Mouse (Mus musculus) heart, postnatal 0 days (tissue): ENCODE measurements around the gene Dpp6. TPM values are rescaled to one million over a fixed set of nuclear protein-coding genes. Genes with fewer than 3 reads are reported as not detected.

Experiments
- ATAC-seq: fragments of 200-750 bp; cut with Nextera tagmentation; 2 replicates; pipeline ENCODE4 v1.8.0; 2017; ENCODE audit warnings: low read depth, moderate number of reproducible peaks, moderate library complexity; ENCODE audit not compliant: insufficient read depth
- DNase-seq: peaks from one replicate; pipeline ENCODE4 v3.0.0-alpha.2; 2016; ENCODE audit warnings: low spot score
- H3K27ac ChIP-seq: fragments of 300-500 bp; sonication (generic); 2 replicates; pipeline ENCODE4 v1.5.1; 2014; ENCODE audit warnings: low read depth, mild to moderate bottlenecking
- H3K27me3 ChIP-seq: fragments of 300-500 bp; sonication (generic); 2 replicates; pipeline ENCODE4 v1.6.1; 2014; ENCODE audit warnings: low read length, mixed read lengths; ENCODE audit not compliant: control insufficient read depth, insufficient read depth
- H3K36me3 ChIP-seq: fragments of 300-500 bp; sonication (generic); replicated peaks from 2 replicates; pipeline ENCODE4 v1.6.1; 2014; ENCODE audit warnings: low read length, mixed read lengths; ENCODE audit not compliant: control insufficient read depth, insufficient read depth
- H3K4me1 ChIP-seq: fragments of 300-500 bp; sonication (generic); 2 replicates; pipeline ENCODE4 v1.6.1; 2014; ENCODE audit warnings: antibody characterized with exemption; ENCODE audit not compliant: control insufficient read depth, insufficient read depth
- H3K4me2 ChIP-seq: fragments of 300-500 bp; sonication (generic); 2 replicates; pipeline ENCODE4 v1.6.1; 2014; ENCODE audit warnings: low read depth, mild to moderate bottlenecking, low read length, moderate library complexity
- H3K4me3 ChIP-seq: fragments of 300-500 bp; sonication (generic); 2 replicates; pipeline ENCODE4 v1.5.1; 2014; ENCODE audit warnings: low read depth, low read length
- H3K9ac ChIP-seq: fragments of 300-500 bp; sonication (generic); replicated peaks from 2 replicates; pipeline ENCODE4 v1.6.1; 2014; ENCODE audit warnings: low read depth, low read length, mixed read lengths
- H3K9me3 ChIP-seq: fragments of 300-500 bp; sonication (generic); replicated peaks from 2 replicates; pipeline ENCODE4 v1.6.1; 2016; ENCODE audit warnings: low read length; ENCODE audit not compliant: control insufficient read depth
- CTCF ChIP-seq: IDR thresholded peaks from 2 replicates; pipeline ENCODE4 v1.5.1; 2016; ENCODE audit warnings: antibody characterized with exemption, control low read depth, low read depth
- EP300 ChIP-seq: IDR thresholded peaks from 2 replicates; pipeline ENCODE4 v1.6.1; 2016; ENCODE audit warnings: antibody characterized with exemption, low read depth
- WGBS: fragments of 180-500 bp; shearing (Covaris S2); extraction: QIAGEN DNeasy Blood & Tissue Kit; methylation state at CpG from one replicate; pipeline ENCODE4 v1.1.7; 2014; 5-methylcytosine and 5-hydroxymethylcytosine counted together
- polyA plus RNA-seq: library from polyadenylated mRNA; unstranded; fragments of >200 nt; fragmentation: Nextera tagmentation; extraction: Ambion mirVana; gene quantifications from 2 replicates; pipeline ENCODE4 v1.2.1, GENCODE M21; 2015
- total RNA-seq: library from RNA; depleted of rRNA; stranded (reverse); fragments of >200 nt; gene quantifications from 2 replicates; pipeline ENCODE4 v1.2.3, GENCODE M21; 2014; ENCODE audit warnings: low replicate concordance

The Dpp6 gene
- total and polyA plus RNA-seq, 2 experiments from 2014 or later = 0.05 TPM; not detected in 1

- H3K27ac ChIP-seq = no peak overlapping the region
- no peaks in the 10 kb centered on the region for H3K9me3 ChIP-seq
- no peak for ATAC-seq
- no peak overlapping the region for H3K9ac ChIP-seq
- H3K4me3 ChIP-seq = no peak overlapping the region
- H3K4me1 ChIP-seq = no peaks in the 10 kb centered on the region
- no peak overlapping the region for H3K4me2 ChIP-seq
- TF ChIP-seq CTCF (no peak), EP300 (no peak)
- DNase-seq = no peak
- no peaks in the 10 kb centered on the region for H3K36me3 ChIP-seq
- no peaks in the 10 kb centered on the region for H3K27me3 ChIP-seq
- 73% methylated on average over 4 of the region's 4 CpGs for WGBS
Observed at GRCm38 (mm10) chr5:27549291-27549690, 732.3 kb downstream of the Dpp6 start.

DNA sequence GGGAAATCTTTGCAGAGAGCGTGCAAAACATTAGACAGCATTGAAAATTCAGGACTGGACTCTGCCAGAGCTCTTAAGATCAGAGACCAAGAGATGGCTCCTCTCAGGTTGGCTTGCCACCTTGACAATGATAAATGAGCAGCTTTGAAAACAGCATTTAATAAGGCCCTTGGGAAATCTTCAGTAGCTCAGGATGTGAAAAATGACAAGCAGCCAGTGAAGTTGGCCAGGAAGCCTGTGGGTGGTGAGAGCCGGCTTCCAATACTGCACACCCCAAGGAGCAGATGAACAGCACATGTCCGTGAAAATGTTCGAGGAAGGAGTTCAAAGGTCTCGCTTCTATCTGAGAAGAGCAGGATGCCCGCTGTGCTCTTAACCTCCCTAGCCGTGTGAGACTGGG is 748.7 kb downstream of the Dpp6 start:
- Histone ChIP-seq H3K4me2 (no peak overlapping the region), H3K36me3 (no peaks in the 10 kb centered on the region), H3K27me3 (no peaks in the 10 kb centered on the region), H3K4me1 (no peaks in the 10 kb centered on the region), H3K4me3 (no peak overlapping the region), H3K9ac (no peak overlapping the region), H3K9me3 (no peaks in the 10 kb centered on the region), H3K27ac (no peak overlapping the region)
- no peak for ATAC-seq
- 60% methylated on average over 7 of the region's 7 CpGs for WGBS
- no peak for DNase-seq
- TF ChIP-seq EP300 (no peak), CTCF (no peak)

DNA sequence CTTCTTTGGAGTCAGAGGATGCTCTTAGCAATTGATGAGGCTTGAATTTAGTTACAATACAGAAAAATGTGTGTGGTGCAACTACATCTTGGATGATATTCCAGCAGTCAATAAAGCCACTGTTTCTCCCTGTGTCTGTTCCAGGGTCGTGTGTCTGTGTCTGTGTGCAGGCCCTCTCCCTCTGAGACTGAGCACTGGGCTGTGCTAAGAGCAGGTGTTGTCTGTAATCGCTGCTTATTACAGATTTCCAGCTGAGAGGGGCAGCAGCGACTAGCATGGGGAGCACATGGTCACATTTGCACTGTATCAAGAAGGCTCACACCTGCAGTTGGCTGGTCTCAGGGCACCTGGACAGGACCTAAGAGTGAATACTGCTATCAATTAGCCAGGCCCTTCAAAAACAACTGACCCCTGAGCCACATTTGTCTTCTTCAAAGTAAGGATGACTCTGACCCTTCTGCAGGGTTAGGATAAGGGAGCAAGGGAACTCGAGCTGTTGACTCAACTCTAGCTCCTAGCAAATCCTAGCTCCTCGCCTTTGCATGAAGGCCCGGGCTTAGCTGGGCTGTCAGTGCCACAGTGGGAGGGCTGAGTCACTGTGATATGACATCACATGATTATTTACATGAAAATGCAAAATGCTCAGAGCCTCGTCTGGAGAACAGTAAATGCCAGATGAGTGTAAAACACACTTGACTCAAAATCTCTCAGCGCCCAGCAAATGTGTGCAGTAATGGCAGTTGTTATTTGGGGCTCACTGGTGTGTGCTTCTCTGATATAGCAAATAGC is 771.2 kb downstream of the Dpp6 start:
- TF ChIP-seq EP300 (no peak), CTCF (no peak)
- WGBS = 57% methylated on average over 8 of the region's 8 CpGs

DNA sequence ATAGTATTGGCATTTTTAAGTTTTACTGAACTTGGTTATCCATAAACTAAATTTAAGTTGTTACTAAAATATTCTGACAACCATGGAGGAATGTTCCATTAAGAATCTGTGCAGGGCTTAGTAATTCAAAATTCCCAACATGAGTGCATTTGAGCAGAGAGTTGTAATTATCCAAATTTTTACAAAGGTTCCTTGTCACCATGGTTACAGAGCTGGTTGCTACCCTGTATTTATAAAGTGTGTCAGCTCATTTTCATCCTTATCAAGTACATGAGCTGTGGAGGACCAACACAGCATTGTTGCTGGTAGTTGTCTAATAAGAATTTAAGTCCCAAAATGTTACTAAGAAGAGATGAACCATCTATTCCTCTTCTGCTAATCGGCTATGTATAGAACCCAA is 787.1 kb downstream of the Dpp6 start:
- ATAC-seq (no peak), DNase-seq (no peak)
- Histone ChIP-seq H3K4me2 (no peak overlapping the region), H3K27ac (no peak overlapping the region), H3K4me1 (no peaks in the 10 kb centered on the region), H3K27me3 (no peaks in the 10 kb centered on the region), H3K9ac (no peak overlapping the region), H3K36me3 (no peaks in the 10 kb centered on the region), H3K9me3 (no peaks in the 10 kb centered on the region), H3K4me3 (no peak overlapping the region)
- WGBS = 76% methylated on average over 1 of the region's 1 CpGs
- TF ChIP-seq EP300 (no peak), CTCF (no peak)

More for the DNA sequence above, 771.2 kb downstream of the Dpp6 start:
- no peaks in the 10 kb centered on the region for H3K36me3 ChIP-seq
- no peaks in the 10 kb centered on the region for H3K9me3 ChIP-seq
- no peak overlapping the region for H3K9ac ChIP-seq
- H3K4me1 ChIP-seq = no peaks in the 10 kb centered on the region
- H3K27me3 ChIP-seq = no peaks in the 10 kb centered on the region
- H3K27ac ChIP-seq = no peak overlapping the region
- no peak for DNase-seq
- no peak for ATAC-seq
- H3K4me3 ChIP-seq = no peak overlapping the region
- H3K4me2 ChIP-seq = no peak overlapping the region

GRCm38 (mm10) chr5:27615769-27616168 is 798.8 kb downstream of the Dpp6 start:
- Histone ChIP-seq H3K27ac (no peak overlapping the region), H3K4me3 (no peak overlapping the region), H3K4me2 (no peak overlapping the region), H3K9ac (no peak overlapping the region), H3K27me3 (no peaks in the 10 kb centered on the region), H3K36me3 (no peaks in the 10 kb centered on the region), H3K4me1 (no peaks in the 10 kb centered on the region), H3K9me3 (no peaks in the 10 kb centered on the region)
- TF ChIP-seq CTCF (peak; percentile 59), EP300 (no peak)
- 24% methylated on average over 7 of the region's 7 CpGs for WGBS
- peak; percentile 26 for DNase-seq
- ATAC-seq = no peak

DNA sequence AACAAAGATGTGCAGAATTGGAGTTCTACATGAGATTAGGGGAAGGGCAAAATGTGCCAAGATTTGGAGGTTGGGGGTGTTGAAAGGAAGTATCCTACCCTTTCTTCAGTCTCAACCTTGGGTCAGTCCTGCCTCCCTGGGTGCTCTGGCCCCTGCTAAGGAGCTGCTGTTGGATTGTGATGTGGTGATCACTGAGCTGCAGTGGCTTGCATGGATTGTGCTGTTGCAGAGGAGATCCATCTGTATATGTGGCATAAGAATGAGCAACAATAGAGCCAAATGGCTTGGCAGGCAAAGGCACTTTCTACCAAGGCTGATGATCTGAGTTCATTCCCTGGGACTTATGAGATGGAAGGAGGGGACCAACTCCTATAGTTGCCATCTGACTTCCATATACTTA is 804.8 kb downstream of the Dpp6 start:
- H3K9me3 ChIP-seq = no peaks in the 10 kb centered on the region
- DNase-seq (no peak), ATAC-seq (no peak)
- no peak overlapping the region for H3K4me3 ChIP-seq
- no peaks in the 10 kb centered on the region for H3K4me1 ChIP-seq
- TF ChIP-seq CTCF (no peak), EP300 (no peak)
- H3K27me3 ChIP-seq = no peaks in the 10 kb centered on the region
- no peaks in the 10 kb centered on the region for H3K36me3 ChIP-seq
- H3K9ac ChIP-seq = no peak overlapping the region
- no peak overlapping the region for H3K27ac ChIP-seq
- no peak overlapping the region for H3K4me2 ChIP-seq
